Mouse (Mus musculus) neural tube, embryonic 13.5 days (tissue): ENCODE data around the gene Dlg2. TPM values are rescaled to one million over a fixed set of nuclear protein-coding genes. Genes with fewer than 3 reads are reported as not detected.

Experiments used
- ATAC-seq: fragments of 200-750 bp; cut with Nextera tagmentation; 2 replicates; pipeline ENCODE4 v1.8.0; 2017; ENCODE audit warnings: low read depth, mild to moderate bottlenecking, moderate TSS enrichment, moderate library complexity
- H3K27ac ChIP-seq: fragments of 300-500 bp; sonication (generic); replicated peaks from 2 replicates; pipeline ENCODE4 v1.5.1; 2015; ENCODE audit warnings: moderate library complexity, mild to moderate bottlenecking, inconsistent platforms
- H3K27me3 ChIP-seq: fragments of 300-500 bp; sonication (generic); 2 replicates; pipeline ENCODE4 v1.6.1; 2015; ENCODE audit warnings: mild to moderate bottlenecking, inconsistent platforms
- H3K36me3 ChIP-seq: fragments of 300-500 bp; sonication (generic); 2 replicates; pipeline ENCODE4 v1.6.1; 2015; ENCODE audit warnings: mild to moderate bottlenecking, inconsistent platforms
- H3K4me1 ChIP-seq: fragments of 300-500 bp; sonication (generic); replicated peaks from 2 replicates; pipeline ENCODE4 v1.6.1; 2015; ENCODE audit warnings: inconsistent platforms
- H3K4me2 ChIP-seq: fragments of 300-500 bp; sonication (generic); 2 replicates; pipeline ENCODE4 v1.6.1; 2015; ENCODE audit warnings: inconsistent platforms, mild to moderate bottlenecking, moderate library complexity
- H3K4me3 ChIP-seq: fragments of 300-500 bp; sonication (generic); 2 replicates; pipeline ENCODE4 v1.5.1; 2015; ENCODE audit warnings: mild to moderate bottlenecking, inconsistent platforms
- H3K9ac ChIP-seq: fragments of 300-500 bp; sonication (generic); 2 replicates; pipeline ENCODE4 v1.6.1; 2015; ENCODE audit warnings: moderate library complexity, mild to moderate bottlenecking, inconsistent platforms
- H3K9me3 ChIP-seq: fragments of 300-500 bp; sonication (generic); 2 replicates; pipeline ENCODE4 v1.6.1; 2016; ENCODE audit warnings: inconsistent platforms
- WGBS: fragments of 180-500 bp; shearing (Covaris S2); methylation state at CpG from one replicate; pipeline ENCODE4 v1.1.7; 2015; 5-methylcytosine and 5-hydroxymethylcytosine counted together
- polyA plus RNA-seq: library from polyadenylated mRNA; unstranded; fragments of >200 nt; fragmentation: Nextera tagmentation; extraction: Ambion mirVana; gene quantifications from 2 replicates; pipeline ENCODE4 v1.2.1, GENCODE M21; 2015

Dlg2 gene
- polyA plus RNA-seq, 1 experiment from 2014 or later: 13.9 TPM

- Histone ChIP-seq H3K9me3 (no peaks in the 10 kb centered on the region), H3K27me3 (no peaks in the 10 kb centered on the region), H3K4me2 (no peak overlapping the region), H3K36me3 (no peaks in the 10 kb centered on the region), H3K27ac (no peak overlapping the region), H3K4me3 (no peak overlapping the region), H3K9ac (no peak overlapping the region), H3K4me1 (no peaks in the 10 kb centered on the region)
- no peak for ATAC-seq
- 89% methylated on average over 2 of the region's 2 CpGs for WGBS
Observed at GRCm38 (mm10) chr7:91877804-91878203, 1401.3 kb downstream of the Dlg2 start.

GRCm38 (mm10) chr7:91886336-91886735, 1409.9 kb downstream of the Dlg2 start:
- Histone ChIP-seq H3K4me1 (no peaks in the 10 kb centered on the region), H3K9me3 (no peaks in the 10 kb centered on the region), H3K27ac (no peak overlapping the region), H3K9ac (no peak overlapping the region), H3K36me3 (no peaks in the 10 kb centered on the region), H3K4me2 (no peak overlapping the region), H3K27me3 (no peaks in the 10 kb centered on the region), H3K4me3 (no peak overlapping the region)
- ATAC-seq: no peak
- 90% methylated on average over 10 of the region's 10 CpGs for WGBS

GRCm38 (mm10) chr7:91893991-91894390, 1417.5 kb downstream of the Dlg2 start:
- Histone ChIP-seq H3K9ac (no peak overlapping the region), H3K36me3 (no peaks in the 10 kb centered on the region), H3K27me3 (no peaks in the 10 kb centered on the region), H3K4me3 (no peak overlapping the region), H3K9me3 (no peaks in the 10 kb centered on the region), H3K4me1 (no peaks in the 10 kb centered on the region), H3K4me2 (no peak overlapping the region), H3K27ac (no peak overlapping the region)
- WGBS: 86% methylated on average over 8 of the region's 8 CpGs
- ATAC-seq: no peak

- Histone ChIP-seq H3K4me3 (no peak overlapping the region), H3K27me3 (no peaks in the 10 kb centered on the region), H3K27ac (no peak overlapping the region), H3K9me3 (no peaks in the 10 kb centered on the region), H3K4me1 (no peaks in the 10 kb centered on the region), H3K36me3 (no peaks in the 10 kb centered on the region), H3K9ac (no peak overlapping the region), H3K4me2 (no peak overlapping the region)
- 46% methylated on average over 2 of the region's 2 CpGs for WGBS
- no peak for ATAC-seq
Observed at GRCm38 (mm10) chr7:91896935-91897334, 1420.5 kb downstream of the Dlg2 start.

- H3K36me3 ChIP-seq: no peaks in the 10 kb centered on the region
- no peak overlapping the region for H3K4me2 ChIP-seq
- no peaks in the 10 kb centered on the region for H3K27me3 ChIP-seq
- H3K27ac ChIP-seq: no peak overlapping the region
- no peak overlapping the region for H3K9ac ChIP-seq
- H3K9me3 ChIP-seq: no peaks in the 10 kb centered on the region
- H3K4me3 ChIP-seq: no peak overlapping the region
- 84% methylated on average over 2 of the region's 2 CpGs for WGBS
- H3K4me1 ChIP-seq: no peaks in the 10 kb centered on the region
- ATAC-seq: no peak
Observed at GRCm38 (mm10) chr7:91897509-91897908, 1421.0 kb downstream of the Dlg2 start.

- no peaks in the 10 kb centered on the region for H3K27me3 ChIP-seq
- H3K4me2 ChIP-seq: no peak overlapping the region
- no peak overlapping the region for H3K9ac ChIP-seq
- no peak overlapping the region for H3K4me3 ChIP-seq
- no peaks in the 10 kb centered on the region for H3K4me1 ChIP-seq
- H3K36me3 ChIP-seq: no peaks in the 10 kb centered on the region
- WGBS: 64% methylated on average over 2 of the region's 2 CpGs
- ATAC-seq: no peak
- H3K27ac ChIP-seq: no peak overlapping the region
- no peaks in the 10 kb centered on the region for H3K9me3 ChIP-seq
Observed at GRCm38 (mm10) chr7:91902503-91902902, 1426.0 kb downstream of the Dlg2 start.

GRCm38 (mm10) chr7:91916809-91917208, 1440.3 kb downstream of the Dlg2 start:
- 53% methylated on average over 3 of the region's 3 CpGs for WGBS

GRCm38 (mm10) chr7:91919099-91919498, 1442.6 kb downstream of the Dlg2 start:
- H3K27ac ChIP-seq: no peak overlapping the region
- 68% methylated on average over 3 of the region's 3 CpGs for WGBS

More at GRCm38 (mm10) chr7:91916809-91917208, 1440.3 kb downstream of the Dlg2 start:
- no peaks in the 10 kb centered on the region for H3K36me3 ChIP-seq
- H3K9ac ChIP-seq: no peak overlapping the region
- peaks cover 7% of the 10 kb centered on the region for H3K4me1 ChIP-seq
- H3K4me3 ChIP-seq: no peak overlapping the region
- H3K27me3 ChIP-seq: no peaks in the 10 kb centered on the region
- H3K9me3 ChIP-seq: no peaks in the 10 kb centered on the region
- no peak for ATAC-seq
- H3K4me2 ChIP-seq: no peak overlapping the region
- H3K27ac ChIP-seq: no peak overlapping the region

GRCm38 (mm10) chr7:91919738-91920137, 1443.3 kb downstream of the Dlg2 start:
- no peak overlapping the region for H3K4me2 ChIP-seq
- no peaks in the 10 kb centered on the region for H3K36me3 ChIP-seq
- no peaks in the 10 kb centered on the region for H3K9me3 ChIP-seq
- no peak overlapping the region for H3K4me3 ChIP-seq
- H3K4me1 ChIP-seq: peaks cover 7% of the 10 kb centered on the region
- 31% methylated on average over 3 of the region's 3 CpGs for WGBS
- H3K27ac ChIP-seq: no peak overlapping the region
- H3K27me3 ChIP-seq: no peaks in the 10 kb centered on the region
- H3K9ac ChIP-seq: no peak overlapping the region
- ATAC-seq: peak; percentile 82

More at GRCm38 (mm10) chr7:91919099-91919498, 1442.6 kb downstream of the Dlg2 start:
- Histone ChIP-seq H3K9me3 (no peaks in the 10 kb centered on the region), H3K27me3 (no peaks in the 10 kb centered on the region), H3K9ac (no peak overlapping the region), H3K4me2 (no peak overlapping the region), H3K4me1 (peaks cover 7% of the 10 kb centered on the region), H3K36me3 (no peaks in the 10 kb centered on the region), H3K4me3 (no peak overlapping the region)
- no peak for ATAC-seq

- Histone ChIP-seq H3K4me3 (no peak overlapping the region), H3K9ac (no peak overlapping the region), H3K4me2 (no peak overlapping the region), H3K4me1 (no peaks in the 10 kb centered on the region), H3K27ac (no peak overlapping the region), H3K36me3 (no peaks in the 10 kb centered on the region), H3K27me3 (no peaks in the 10 kb centered on the region), H3K9me3 (no peaks in the 10 kb centered on the region)
- no peak for ATAC-seq
- 62% methylated on average over 12 of the region's 12 CpGs for WGBS
Observed at GRCm38 (mm10) chr7:91934881-91935597, 1458.6 kb downstream of the Dlg2 start.

GRCm38 (mm10) chr7:91936193-91936592, 1459.7 kb downstream of the Dlg2 start:
- H3K9ac ChIP-seq: no peak overlapping the region
- no peaks in the 10 kb centered on the region for H3K9me3 ChIP-seq
- no peak overlapping the region for H3K4me3 ChIP-seq
- H3K4me2 ChIP-seq: no peak overlapping the region
- WGBS: 75% methylated on average over 2 of the region's 2 CpGs
- ATAC-seq: no peak
- no peaks in the 10 kb centered on the region for H3K4me1 ChIP-seq
- H3K27ac ChIP-seq: no peak overlapping the region
- H3K36me3 ChIP-seq: no peaks in the 10 kb centered on the region
- no peaks in the 10 kb centered on the region for H3K27me3 ChIP-seq

GRCm38 (mm10) chr7:91943224-91943623, 1466.8 kb downstream of the Dlg2 start:
- 85% methylated on average over 1 of the region's 1 CpGs for WGBS
- no peak overlapping the region for H3K4me2 ChIP-seq
- H3K36me3 ChIP-seq: no peaks in the 10 kb centered on the region
- no peak for ATAC-seq
- H3K27me3 ChIP-seq: no peaks in the 10 kb centered on the region
- H3K9me3 ChIP-seq: no peaks in the 10 kb centered on the region
- no peak overlapping the region for H3K27ac ChIP-seq
- H3K9ac ChIP-seq: no peak overlapping the region
- no peak overlapping the region for H3K4me3 ChIP-seq
- no peaks in the 10 kb centered on the region for H3K4me1 ChIP-seq

- no peak overlapping the region for H3K9ac ChIP-seq
- H3K4me1 ChIP-seq: no peaks in the 10 kb centered on the region
- no peak overlapping the region for H3K4me3 ChIP-seq
- ATAC-seq: no peak
- no peaks in the 10 kb centered on the region for H3K9me3 ChIP-seq
- no peaks in the 10 kb centered on the region for H3K36me3 ChIP-seq
- WGBS: 95% methylated on average over 1 of the region's 1 CpGs
- no peak overlapping the region for H3K27ac ChIP-seq
- H3K4me2 ChIP-seq: no peak overlapping the region
- H3K27me3 ChIP-seq: no peaks in the 10 kb centered on the region
Observed at GRCm38 (mm10) chr7:91955584-91955983, 1479.1 kb downstream of the Dlg2 start.
